Mouse (Mus musculus): ENCODE results near the gene Myo6.

DNA sequence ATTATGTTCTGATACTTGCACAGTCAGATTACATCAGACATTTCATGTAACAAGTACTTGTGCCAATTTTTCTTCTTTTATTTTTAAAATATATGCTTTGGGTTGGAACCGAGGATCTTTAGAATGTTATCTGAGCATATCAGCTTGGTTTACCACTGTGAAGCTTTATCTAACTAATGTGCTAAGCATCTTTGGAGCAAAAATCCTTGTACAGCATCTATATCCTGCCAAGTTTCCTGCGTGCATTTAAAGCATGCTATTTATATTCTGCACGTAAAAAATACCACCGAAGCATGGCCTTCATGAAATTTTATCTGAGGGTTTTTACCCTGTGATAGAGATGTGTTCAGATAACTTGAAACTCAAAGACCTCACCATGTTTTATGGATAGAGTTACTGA lies 131.3 kb downstream of the Myo6 start:
- TF ChIP-seq CTCF (IDR thresholded peaks at IDR 0.05; ENCODE audit: low read depth) (no peak), EP300 (IDR thresholded peaks at IDR 0.05; ENCODE audit: low read depth) (no peak)

All from liver, embryonic 14.5 days (tissue).